16 mouse cellular contexts compared by ENCODE assay signal in genomic region chr9:96851634-96852033, GRCm38 (mm10). TPM values are rescaled to one million over a fixed set of nuclear protein-coding genes. Genes with fewer than 3 reads are reported as not detected.
A peak's percentile ranks its signal among the peaks of the same experiment; 100 is the strongest.
DNase-seq lines count a peak whose midpoint lies in the region; ATAC-seq lines count a peak whose summit lies in the region.
"Had no signal": no experiment of that assay in that cellular context is flagged by ENCODE, and none has a peak within 500 bp of the region (broad histone marks: within the 10 kb centered on the region; RNA-seq: fewer than 3 reads in every experiment).

No protein-coding gene starts in this region.

- H3K27me3 ChIP-seq in hindbrain, embryonic 10.5 days (ENCODE audit: insufficient read depth, poor library complexity, severe bottlenecking): no peaks in the 10 kb centered on the region
- no peaks in the 10 kb centered on the region for H3K27me3 ChIP-seq in hindbrain, embryonic 11.5 days (ENCODE audit: control insufficient read depth, insufficient read depth, low read length)
- no peaks in the 10 kb centered on the region for H3K27me3 ChIP-seq in lung, embryonic 15.5 days
- H3K27me3 ChIP-seq: liver, embryonic 13.5 days; neural tube, embryonic 12.5 days; Patski had no signal

- no peaks in the 10 kb centered on the region for H3K9me3 ChIP-seq in hindbrain, embryonic 10.5 days
- no peaks in the 10 kb centered on the region for H3K9me3 ChIP-seq in hindbrain, embryonic 11.5 days (ENCODE audit: control insufficient read depth, low read length)
- no peaks in the 10 kb centered on the region for H3K9me3 ChIP-seq in lung, embryonic 15.5 days
- H3K9me3 ChIP-seq: embryonic facial prominence, embryonic 12.5 days; liver, embryonic 13.5 days; neural tube, embryonic 12.5 days had no signal

- 0 out of 2 replicates have a peak overlapping the region, but pooled peaks have one; percentile 18 for H3K27ac ChIP-seq in hindbrain, embryonic 10.5 days
- no peak overlapping the region for H3K27ac ChIP-seq in hindbrain, embryonic 11.5 days (ENCODE audit: low read depth, low read length)
- no peak overlapping the region for H3K27ac ChIP-seq in lung, embryonic 15.5 days
- H3K27ac ChIP-seq: embryonic facial prominence, embryonic 12.5 days; kidney, postnatal 0 days; liver, embryonic 13.5 days; neural tube, embryonic 12.5 days had no signal

- H3K9ac ChIP-seq in hindbrain, embryonic 11.5 days (ENCODE audit: low read depth, low read length): no peak overlapping the region
- H3K9ac ChIP-seq in lung, embryonic 15.5 days: no peak overlapping the region
- H3K9ac ChIP-seq: embryonic facial prominence, embryonic 12.5 days; liver, embryonic 13.5 days; neural tube, embryonic 12.5 days had no signal

- no peak overlapping the region for H3K4me2 ChIP-seq in hindbrain, embryonic 11.5 days (replicated peaks; ENCODE audit: low read depth, low read length)
- H3K4me2 ChIP-seq in lung, embryonic 15.5 days: no peak overlapping the region
- H3K4me2 ChIP-seq: embryonic facial prominence, embryonic 12.5 days; liver, embryonic 13.5 days; neural tube, embryonic 12.5 days had no signal

- no peak for ATAC-seq in hindbrain, embryonic 11.5 days (ENCODE audit: low FRiP score)
- ATAC-seq in lung, embryonic 15.5 days (ENCODE audit: borderline replicate concordance, extremely low read depth, low FRiP score, low TSS enrichment): peak; percentile 56
- ATAC-seq in erythroid progenitor cell, adult 5-6 weeks (replicated peaks; ENCODE audit: low FRiP score, poor library complexity, severe bottlenecking): no peak
- ATAC-seq: Patski had no signal

- H3K36me3 ChIP-seq in hindbrain, embryonic 10.5 days: peaks cover 18% of the 10 kb centered on the region
- H3K36me3 ChIP-seq in hindbrain, embryonic 11.5 days (ENCODE audit: control insufficient read depth, insufficient read depth, low read length): no peaks in the 10 kb centered on the region
- no peaks in the 10 kb centered on the region for H3K36me3 ChIP-seq in lung, embryonic 15.5 days
- H3K36me3 ChIP-seq: embryonic facial prominence, embryonic 12.5 days; liver, embryonic 13.5 days; neural tube, embryonic 12.5 days had no signal

- no peak overlapping the region for H3K4me3 ChIP-seq in hindbrain, embryonic 10.5 days
- no peak overlapping the region for H3K4me3 ChIP-seq in hindbrain, embryonic 11.5 days (ENCODE audit: low read depth, low read length)
- no peak overlapping the region for H3K4me3 ChIP-seq in lung, embryonic 15.5 days
- H3K4me3 ChIP-seq: embryonic facial prominence, embryonic 12.5 days; liver, embryonic 13.5 days; megakaryocyte, embryonic 14.5 days; neural tube, embryonic 12.5 days had no signal

- no peak for DNase-seq in hindbrain, embryonic 10.5 days (ENCODE audit: low spot score)
- no peak for DNase-seq in hindbrain, embryonic 11.5 days (ENCODE audit: low spot score)
- DNase-seq in lung, postnatal 36 days: no peak
- DNase-seq in frontal cortex, adult 2 months (ENCODE audit: extremely low spot score in 1 of 2, low spot score in 1 of 2): peak; percentile 68 to 80
- peak; percentile 47 to 63 for DNase-seq in right cerebral cortex, postnatal 10 days (ENCODE audit: low spot score in 2 of 2)
- DNase-seq in ovary, adult 18-20 months (ENCODE audit: low spot score): no peak
- DNase-seq: cerebellum, postnatal 36 days; liver, embryonic 13.5 days; thymus, adult 18-20 months had no signal

- peaks cover 14% of the 10 kb centered on the region; the same call in 1 of the 2 replicates for H3K4me1 ChIP-seq in hindbrain, embryonic 10.5 days (replicated peaks)
- H3K4me1 ChIP-seq in hindbrain, embryonic 11.5 days (replicated peaks; ENCODE audit: control insufficient read depth, insufficient read depth, low read length): no peaks in the 10 kb centered on the region; the same call in none of the 2 replicates
- peaks cover 6% of the 10 kb centered on the region; the same call in 1 of the 2 replicates for H3K4me1 ChIP-seq in lung, embryonic 15.5 days
- H3K4me1 ChIP-seq: liver, embryonic 13.5 days; megakaryocyte, embryonic 14.5 days had no signal

- 74% methylated on average over 7 of the region's 7 CpGs for WGBS in hindbrain, embryonic 10.5 days
- 74% methylated on average over 7 of the region's 7 CpGs for WGBS in hindbrain, embryonic 11.5 days
- WGBS in lung, embryonic 15.5 days: 26% methylated on average over 7 of the region's 7 CpGs

RNA-seq across cellular contexts. Expression of gene Pxylp1, which starts 40.8 kb away (rescaled TPM):
- polyA plus RNA-seq in hindbrain, embryonic 10.5 days (2016; fragmentation: Nextera tagmentation; extraction: Ambion mirVana): 28.5 and 33.1 TPM in 2 replicates
- 40.3 and 44.1 TPM in 2 replicates for polyA plus RNA-seq in hindbrain, embryonic 11.5 days (2014; fragmentation: Nextera tagmentation; extraction: Ambion mirVana)
- polyA plus RNA-seq in lung, embryonic 15.5 days (2015; fragmentation: Nextera tagmentation; extraction: Ambion mirVana): 15.0 and 16.2 TPM in 2 replicates
- polyA plus RNA-seq in frontal cortex, adult 2 months (2012; rRNA removed): 17.4 and 17.6 TPM in 2 replicates
- total RNA-seq in erythroid progenitor cell, adult 5-6 weeks (2015; ENCODE audit: low replicate concordance): 14.8 and 20.1 TPM in 2 replicates
- 5.4 and 8.7 TPM in 2 replicates for total RNA-seq in erythroid progenitor cell, adult 5-6 weeks (2017; ENCODE audit: low replicate concordance)

Comparison
In these comparisons a context has a peak if more than half of its experiments do, and no peak if none do; other contexts are left out.
1. DNase-seq: peak in frontal cortex, adult 2 months (2 of 2) and right cerebral cortex, postnatal 10 days (2 of 2); none in hindbrain, embryonic 10.5 days (single experiment), hindbrain, embryonic 11.5 days (single experiment), lung, postnatal 36 days (single experiment) and ovary, adult 18-20 months (single experiment).